Mouse (Mus musculus) T-cell, adult 2 months (primary cell): ENCODE measurements at regions not wholly inside any gene's neighbourhood (a gene's known extent, or its start where the extent isn't known, plus 50 kb on each side); places are given as distances from the start of the nearest gene placed in this dataset.

Experiments
- DNase-seq: peaks from one replicate; pipeline ENCODE4 v3.0.0; 2022; ENCODE audit warnings: low spot score

- no peak for DNase-seq
Observed at GRCm38 (mm10) chr11:64800246-64801121, 178.4 kb upstream of the Elac2 start.

- peak; percentile 44 for DNase-seq
Observed at GRCm38 (mm10) chr11:64801351-64801750, 177.5 kb upstream of the Elac2 start.

GRCm38 (mm10) chr11:64805567-64805966, 173.3 kb upstream of the Elac2 start:
- DNase-seq = no peak

GRCm38 (mm10) chr11:64812408-64812807, 166.4 kb upstream of the Elac2 start:
- DNase-seq = no peak

- DNase-seq = no peak
Observed at GRCm38 (mm10) chr11:64829429-64829828, 149.4 kb upstream of the Elac2 start.

- DNase-seq = no peak
Observed at GRCm38 (mm10) chr11:64832453-64832852, 146.4 kb upstream of the Elac2 start.

GRCm38 (mm10) chr11:64833786-64834185, 145.1 kb upstream of the Elac2 start:
- no peak for DNase-seq

GRCm38 (mm10) chr11:64836771-64837170, 142.1 kb upstream of the Elac2 start:
- no peak for DNase-seq

GRCm38 (mm10) chr11:64841092-64841491, 137.7 kb upstream of the Elac2 start:
- DNase-seq = no peak

- DNase-seq = no peak
Observed at GRCm38 (mm10) chr11:64842775-64843530, 135.9 kb upstream of the Elac2 start.

- DNase-seq = no peak
Observed at GRCm38 (mm10) chr11:64846577-64847147, 132.2 kb upstream of the Elac2 start.

GRCm38 (mm10) chr11:64859636-64860035, 119.2 kb upstream of the Elac2 start:
- DNase-seq = no peak

GRCm38 (mm10) chr11:64880674-64881073, 98.2 kb upstream of the Elac2 start:
- DNase-seq = no peak

- DNase-seq = no peak
Observed at GRCm38 (mm10) chr11:64884518-64884917, 94.3 kb upstream of the Elac2 start.

GRCm38 (mm10) chr11:64889335-64890020, 89.4 kb upstream of the Elac2 start:
- DNase-seq = no peak

- DNase-seq = peak; percentile 2
Observed at GRCm38 (mm10) chr11:64890776-64891175, 88.1 kb upstream of the Elac2 start.

GRCm38 (mm10) chr11:64895804-64896466, 82.9 kb upstream of the Elac2 start:
- no peak for DNase-seq

GRCm38 (mm10) chr11:64898758-64899586, 79.9 kb upstream of the Elac2 start:
- peak; percentile 40 for DNase-seq

- DNase-seq = no peak
Observed at GRCm38 (mm10) chr11:64899587-64900278, 79.1 kb upstream of the Elac2 start.

- DNase-seq = no peak
Observed at GRCm38 (mm10) chr11:64916783-64917182, 62.1 kb upstream of the Elac2 start.
